Mouse (Mus musculus) CH12.LX (cell line): ENCODE measurements around the gene Zbtb38. TPM values are rescaled to one million over a fixed set of nuclear protein-coding genes. Genes with fewer than 3 reads are reported as not detected.

Experiments used
- DNase-seq: peaks from one replicate; pipeline ENCODE4 v3.0.0-alpha.2; 2013; ENCODE audit errors: extremely low read depth
- H3K27ac ChIP-seq: 2 replicates; pipeline ENCODE4 v1.5.1; 2012; ENCODE audit warnings: low read depth, mild to moderate bottlenecking, control low read depth, moderate library complexity; ENCODE audit not compliant: insufficient read depth
- H3K27me3 ChIP-seq: replicated peaks from 2 replicates; pipeline ENCODE3; 2012; ENCODE audit warnings: inconsistent platforms
- H3K36me3 ChIP-seq, 2 experiments: replicated peaks in 1 of 2; 2 replicates each; pipeline versions ENCODE3 to v1.6.1; 2012; ENCODE audit warnings: inconsistent platforms in 1 of 2, low read length in 1 of 2, mild to moderate bottlenecking in 1 of 2, mixed read lengths in 1 of 2, moderate library complexity in 1 of 2; ENCODE audit not compliant: control insufficient read depth in 1 of 2, insufficient read depth in 1 of 2
- H3K4me1 ChIP-seq, 2 experiments: 2 replicates each; pipeline ENCODE4 v1.6.1; 2012; ENCODE audit warnings: inconsistent platforms in 1 of 2, moderate library complexity in 1 of 2; ENCODE audit not compliant: insufficient read depth in 2 of 2, control insufficient read depth in 1 of 2
- H3K4me2 ChIP-seq: 2 replicates; pipeline ENCODE4 v1.6.1; 2012; ENCODE audit warnings: low read depth, mild to moderate bottlenecking, control low read depth; ENCODE audit not compliant: poor library complexity, insufficient read depth, severe bottlenecking
- H3K4me3 ChIP-seq, 3 experiments: fragments of 150-350 bp in 1 of 3; sonication (generic) in 1 of 3; replicated peaks in 1 of 3; 2 replicates each; pipeline versions ENCODE3 to v1.5.1; 2011 to 2012; ENCODE audit warnings: low read depth in 2 of 3, low read length in 2 of 3, mild to moderate bottlenecking in 2 of 3, moderate library complexity in 2 of 3, control low read depth in 1 of 3, improper control_type of control experiment in 1 of 3, inconsistent platforms in 1 of 3, mixed read lengths in 1 of 3; ENCODE audit not compliant: poor library complexity in 1 of 3
- H3K79me2 ChIP-seq: replicated peaks from 2 replicates; pipeline ENCODE4 v1.6.1; 2012; ENCODE audit warnings: mild to moderate bottlenecking, moderate library complexity; ENCODE audit not compliant: control insufficient read depth, poor library complexity, insufficient read depth, severe bottlenecking; ENCODE audit errors: extremely low read depth
- H3K9ac ChIP-seq: 2 replicates; pipeline ENCODE4 v1.6.1; 2012; ENCODE audit warnings: low read depth, mild to moderate bottlenecking, control low read depth, moderate library complexity; ENCODE audit not compliant: insufficient read depth
- H3K9me3 ChIP-seq: replicated peaks from 2 replicates; pipeline ENCODE3; 2012; ENCODE audit warnings: low read length, inconsistent platforms, mixed read lengths
- BHLHE40 ChIP-seq: IDR thresholded peaks from 2 replicates; pipeline ENCODE4 v1.6.1; 2011; ENCODE audit warnings: mild to moderate bottlenecking, low read depth, low read length, improper control_type of control experiment
- CHD1 ChIP-seq: IDR thresholded peaks from 2 replicates; pipeline ENCODE4 v1.6.1; 2012; ENCODE audit warnings: low read depth, low read length, improper control_type of control experiment, inconsistent platforms
- CHD2 ChIP-seq: IDR thresholded peaks from 2 replicates; pipeline ENCODE4 v1.6.1; 2011; ENCODE audit warnings: low read length, improper control_type of control experiment
- ELF1 ChIP-seq: IDR thresholded peaks from 2 replicates; pipeline ENCODE4 v1.6.1; 2014; ENCODE audit warnings: low read depth, mild to moderate bottlenecking, inconsistent platforms, low read length, improper control_type of control experiment
- ETS1 ChIP-seq: conservative IDR thresholded peaks from 2 replicates; pipeline ENCODE4 v1.6.1; 2012; ENCODE audit warnings: low read depth, mild to moderate bottlenecking, inconsistent platforms, low read length, improper control_type of control experiment, moderate library complexity
- GABPA ChIP-seq: IDR thresholded peaks from 2 replicates; pipeline ENCODE4 v1.6.1; 2012; ENCODE audit warnings: low read depth, low read length, improper control_type of control experiment, inconsistent platforms; ENCODE audit not compliant: insufficient replicate concordance
- HCFC1 ChIP-seq: IDR thresholded peaks from 2 replicates; pipeline ENCODE4 v1.6.1; 2012; ENCODE audit warnings: low read depth, mild to moderate bottlenecking, inconsistent platforms, low read length, improper control_type of control experiment
- IRF4 ChIP-seq: IDR thresholded peaks from 2 replicates; pipeline ENCODE4 v1.6.1; 2014; ENCODE audit warnings: low read depth, mild to moderate bottlenecking, inconsistent platforms, low read length, improper control_type of control experiment
- KAT2A ChIP-seq: IDR thresholded peaks from 2 replicates; pipeline ENCODE4 v1.6.1; 2012; ENCODE audit warnings: low read length, improper control_type of control experiment, inconsistent platforms; ENCODE audit not compliant: insufficient replicate concordance
- MAFK ChIP-seq: IDR thresholded peaks from 2 replicates; pipeline ENCODE4 v1.6.1; 2011; ENCODE audit warnings: low read length, improper control_type of control experiment; ENCODE audit not compliant: insufficient replicate concordance
- MAX ChIP-seq: IDR thresholded peaks from 2 replicates; pipeline ENCODE4 v1.6.1; 2011; ENCODE audit warnings: low read length, improper control_type of control experiment
- MEF2A ChIP-seq: IDR thresholded peaks from 2 replicates; pipeline ENCODE4 v1.6.1; 2014; ENCODE audit warnings: low read depth, mild to moderate bottlenecking, inconsistent platforms, low read length, improper control_type of control experiment, borderline replicate concordance
- MYC ChIP-seq: IDR thresholded peaks from 2 replicates; pipeline ENCODE4 v1.6.1; 2011; ENCODE audit warnings: low read depth, mild to moderate bottlenecking, improper control_type of control experiment, low read length
- NELFE ChIP-seq: IDR thresholded peaks from 2 replicates; pipeline ENCODE4 v1.6.1; 2011; ENCODE audit warnings: low read depth, low read length, improper control_type of control experiment
- PAX5 ChIP-seq: IDR thresholded peaks from 2 replicates; pipeline ENCODE4 v1.6.1; 2012; ENCODE audit warnings: low read length, inconsistent platforms, mixed read lengths
- POLR2A ChIP-seq: IDR thresholded peaks from 2 replicates; pipeline ENCODE4 v1.6.1; 2011; ENCODE audit warnings: low read depth, mild to moderate bottlenecking, improper control_type of control experiment, low read length
- POLR2AphosphoS2 ChIP-seq: IDR thresholded peaks from 2 replicates; pipeline ENCODE4 v1.6.1; 2011; ENCODE audit warnings: low read depth, low read length, improper control_type of control experiment
- RAD21 ChIP-seq: IDR thresholded peaks from 2 replicates; pipeline ENCODE4 v1.6.1; 2011; ENCODE audit warnings: low read depth, mild to moderate bottlenecking, low read length, improper control_type of control experiment, moderate library complexity
- RCOR1 ChIP-seq: conservative IDR thresholded peaks from 2 replicates; pipeline ENCODE4 v1.6.1; 2012; ENCODE audit warnings: low read depth, mild to moderate bottlenecking, inconsistent platforms, low read length, improper control_type of control experiment
- SMC3 ChIP-seq: IDR thresholded peaks from 2 replicates; pipeline ENCODE4 v1.6.1; 2011; ENCODE audit warnings: low read depth, low read length, improper control_type of control experiment
- TBP ChIP-seq: conservative IDR thresholded peaks from 2 replicates; pipeline ENCODE4 v1.6.1; 2011; ENCODE audit warnings: low read depth, low read length, improper control_type of control experiment
- ZKSCAN1 ChIP-seq: IDR thresholded peaks from 2 replicates; pipeline ENCODE4 v1.6.1; 2012; ENCODE audit warnings: low read depth, inconsistent platforms, low read length, improper control_type of control experiment, borderline replicate concordance
- dilution Hi-C: fragments of 300-500 bp; cut with MboI; formaldehyde crosslinking; loops from 2 replicates; pipeline ENCODE4 v1.14.3; 2020; ENCODE audit warnings: low sequenced_read_pairs; ENCODE audit not compliant: extremely low pct_unique_long_range_greater_than_20kb, extremely low pct_ligation_motif_present
- in situ Hi-C: fragments of 300-500 bp; cut with MboI; formaldehyde crosslinking; loops from 3 replicates; pipeline ENCODE4 v1.14.3; 2019; ENCODE audit warnings: low sequenced_read_pairs, low pct_ligation_motif_present, low pct_unique_long_range_greater_than_20kb, mixed read lengths
- polyA plus RNA-seq: library from polyadenylated mRNA; unstranded; fragments of >175 nt; gene quantifications from 2 replicates; pipeline ENCODE4 v1.2.1, GENCODE M21; 2012; ENCODE audit warnings: low read depth; ENCODE audit not compliant: insufficient read length
- total RNA-seq, 2 experiments: library from RNA; depleted of rRNA; stranded (reverse); fragments of 300-350 nt in 1 of 2; fragments of >200 nt in 1 of 2; gene quantifications; 2 replicates each; pipeline ENCODE4 v1.2.3; 2012 to 2014

Gene Zbtb38
- total and polyA plus RNA-seq, 3 experiments: 51.7 to 102 (median 68.8) TPM

- H3K27me3 ChIP-seq: no peaks in the 10 kb centered on the region
- H3K9me3 ChIP-seq: no peaks in the 10 kb centered on the region
- dilution Hi-C loops (no loop called here), in situ Hi-C loops (loop anchor here (5.0 kb wide), 1 partner anchor 73 kb away; no protein-coding TSS in a partner anchor)
- H3K79me2 ChIP-seq: no peaks in the 10 kb centered on the region
- no peak for DNase-seq
- no peaks in the 10 kb centered on the region for H3K36me3 ChIP-seq
- TF ChIP-seq IRF4 (no peak), MEF2A (no peak), TBP (no peak), SMC3 (no peak), PAX5 (no peak), ELF1 (no peak), MAFK (no peak), POLR2A (no peak), CHD1 (no peak), POLR2AphosphoS2 (no peak), HCFC1 (no peak), RAD21 (no peak), ETS1 (no peak; the same call in 1 of the 2 replicates), GABPA (no peak), MYC (no peak), KAT2A (no peak), BHLHE40 (no peak; the same call in 1 of the 2 replicates), RCOR1 (no peak), CHD2 (no peak)
- no peak overlapping the region for H3K9ac ChIP-seq
- H3K4me3 ChIP-seq: no peak overlapping the region
- no peak overlapping the region for H3K27ac ChIP-seq
- no peak overlapping the region for H3K4me2 ChIP-seq
- H3K4me1 ChIP-seq: peaks cover 9 to 22% of the 10 kb centered on the region in 2 experiments
Measured at GRCm38 (mm10) chr9:96649924-96650323, 102.7 kb downstream of the Zbtb38 start.

- Histone ChIP-seq H3K4me2 (no peak overlapping the region), H3K4me1 (peaks cover 9 to 22% of the 10 kb centered on the region in 2 experiments), H3K79me2 (no peaks in the 10 kb centered on the region), H3K36me3 (no peaks in the 10 kb centered on the region), H3K9ac (no peak overlapping the region), H3K27me3 (no peaks in the 10 kb centered on the region), H3K4me3 (no peak overlapping the region), H3K27ac (no peak overlapping the region), H3K9me3 (no peaks in the 10 kb centered on the region)
- DNase-seq: no peak
- in situ Hi-C loops: no loop called here
- dilution Hi-C loops: no loop called here
- TF ChIP-seq IRF4 (no peak), NELFE (no peak), MAX (no peak), ZKSCAN1 (no peak)
Measured at GRCm38 (mm10) chr9:96649362-96649761, 103.3 kb downstream of the Zbtb38 start.
